Mouse (Mus musculus) inflammation-experienced regulatory T-cells, adult 16 weeks (primary cell): ENCODE data around the gene Tmsb15a. TPM values are rescaled to one million over a fixed set of nuclear protein-coding genes. Genes with fewer than 3 reads are reported as not detected.

Experiments
- polyA plus RNA-seq: library from polyadenylated mRNA; unstranded; fragments of 100-300 nt; shearing (Covaris generic); gene quantifications from one replicate; pipeline ENCODE4 v1.2.1, GENCODE M21; 2017

Tmsb15a gene
- not detected for polyA plus RNA-seq

DNA sequence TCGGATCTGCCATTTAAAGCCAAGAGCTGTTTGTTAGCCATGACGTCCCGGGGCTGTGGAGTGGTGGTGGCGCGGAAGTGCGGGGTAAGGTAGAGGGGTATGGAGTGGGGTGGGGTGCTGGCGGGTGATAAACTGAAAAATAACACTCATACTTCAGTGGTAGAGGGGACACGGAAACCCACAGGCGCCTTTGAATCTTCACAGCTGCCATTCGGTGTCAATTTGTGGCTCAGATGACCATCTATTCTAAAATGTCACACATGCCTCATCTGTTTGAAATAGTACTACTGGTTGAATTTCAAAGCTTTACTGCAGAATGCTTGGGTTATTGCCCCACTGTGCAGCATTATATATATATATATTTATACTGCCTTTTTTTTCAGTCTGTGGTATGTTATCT is at the start of gene Tmsb15a:
Tmsb15a (minus strand) TSS at position 101 of the 400 bp plus-strand sequence.

DNA sequence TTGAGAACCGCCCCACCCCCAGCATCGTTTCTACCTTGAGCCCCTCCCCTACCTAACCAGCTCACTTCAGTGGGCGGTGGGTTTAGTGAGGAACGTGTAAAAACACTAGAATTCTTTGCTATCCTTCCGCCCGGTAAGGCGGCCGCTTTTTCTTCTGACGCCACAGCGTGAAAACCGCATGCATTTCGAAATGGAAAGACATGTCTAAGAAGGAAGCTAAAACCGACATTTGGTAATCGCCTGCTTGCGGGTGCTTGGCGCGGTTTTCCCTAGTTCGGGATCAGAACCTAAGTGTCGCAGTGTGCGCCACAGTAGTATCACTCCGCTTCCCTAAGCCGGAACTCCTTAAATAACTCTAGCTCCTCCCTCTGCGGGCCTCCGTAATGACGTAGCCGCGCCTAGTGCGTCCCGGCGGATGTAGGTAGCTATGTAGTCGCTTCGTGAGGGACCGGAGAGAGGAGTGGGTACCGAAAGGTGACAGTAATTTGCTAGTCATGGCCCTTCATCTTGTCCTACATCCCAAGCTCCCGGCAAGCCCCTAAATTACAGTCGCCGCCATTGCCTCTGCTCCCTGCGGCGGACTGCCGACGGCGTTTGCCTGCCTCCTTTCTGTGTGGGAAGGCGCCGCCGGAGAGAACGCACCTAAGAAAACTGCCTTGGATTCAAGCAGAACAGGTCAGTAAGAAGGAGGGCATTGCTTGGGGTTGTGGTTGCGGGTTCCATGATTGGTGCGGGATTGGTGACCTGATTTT is 17.4 kb upstream of the Tmsb15a start, which contains the start of the genes Armcx5 and Gprasp1:
Armcx5 (plus strand) TSS at position 430 of the 752 bp plus-strand sequence.
Gprasp1 (plus strand) TSS at position 430 of the 752 bp plus-strand sequence.

DNA sequence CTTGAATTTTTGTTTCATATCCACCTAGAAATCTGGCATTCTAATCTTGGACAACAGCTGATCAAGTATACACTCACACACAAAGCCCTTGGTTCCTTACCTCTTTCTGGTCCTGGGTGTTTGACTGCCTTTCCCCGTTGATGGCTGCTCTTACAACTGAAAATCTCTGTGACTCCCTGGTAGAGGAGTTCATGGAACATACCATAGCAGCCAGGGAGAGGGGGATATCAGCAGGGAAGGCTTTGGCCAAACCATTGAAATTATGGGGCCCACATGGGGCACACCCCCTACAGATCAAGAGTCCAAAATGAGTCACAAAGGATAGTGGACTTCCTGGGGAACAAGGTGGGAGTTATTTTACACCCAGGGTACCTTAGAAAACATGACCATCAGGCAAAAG is 31.4 kb downstream of the Tmsb15a start, which contains the start of gene Tcp11x2:
Tcp11x2 (minus strand) TSS at position 158 of the 400 bp plus-strand sequence.

Other genes with a start within 250 kb of the Tmsb15a start
- not detected for gene AV320801, start 230.7 kb downstream of the Tmsb15a start, polyA plus RNA-seq
- 0.35 TPM for gene Nxf7, start 126.5 kb downstream of the Tmsb15a start, polyA plus RNA-seq
- not detected for gene Prame, start 97.6 kb downstream of the Tmsb15a start, polyA plus RNA-seq
- 0.22 TPM for gene Tcp11x2, start 31.5 kb downstream of the Tmsb15a start, polyA plus RNA-seq
- gene Armcx5, start 17.5 kb upstream of the Tmsb15a start, polyA plus RNA-seq: 19.3 TPM
- 53.9 TPM for gene Gprasp1, start 17.5 kb upstream of the Tmsb15a start, polyA plus RNA-seq
- gene Bhlhb9, start 72.3 kb upstream of the Tmsb15a start, polyA plus RNA-seq: 40.3 TPM
- 27.4 TPM for gene Gprasp2, start 113.8 kb upstream of the Tmsb15a start, polyA plus RNA-seq